Mouse (Mus musculus) intestine, postnatal 0 days (tissue): Measurements from ENCODE around the gene Rbm46. TPM values are rescaled to one million over a fixed set of nuclear protein-coding genes. Genes with fewer than 3 reads are reported as not detected.

Experiments
- ATAC-seq: fragments of 200-750 bp; cut with Nextera tagmentation; 2 replicates; pipeline ENCODE4 v1.8.0; 2017; ENCODE audit warnings: mild to moderate bottlenecking, moderate TSS enrichment, moderate library complexity
- H3K27ac ChIP-seq: fragments of 300-500 bp; sonication (generic); 2 replicates; pipeline ENCODE4 v1.5.1; 2014; ENCODE audit warnings: mild to moderate bottlenecking, low read depth, low read length, moderate library complexity
- H3K27me3 ChIP-seq: fragments of 300-500 bp; sonication (generic); replicated peaks from 2 replicates; pipeline ENCODE4 v1.6.1; 2014; ENCODE audit warnings: low read length, mixed read lengths; ENCODE audit not compliant: control insufficient read depth, insufficient read depth
- H3K36me3 ChIP-seq: fragments of 300-500 bp; sonication (generic); 2 replicates; pipeline ENCODE4 v1.6.1; 2014; ENCODE audit warnings: mild to moderate bottlenecking, moderate library complexity; ENCODE audit not compliant: control insufficient read depth, insufficient read depth
- H3K4me1 ChIP-seq: fragments of 300-500 bp; sonication (generic); replicated peaks from 2 replicates; pipeline ENCODE4 v1.6.1; 2014; ENCODE audit warnings: antibody characterized with exemption, low read length, mixed read lengths; ENCODE audit not compliant: control insufficient read depth, insufficient read depth
- H3K4me2 ChIP-seq: fragments of 300-500 bp; sonication (generic); replicated peaks from 2 replicates; pipeline ENCODE4 v1.6.1; 2014; ENCODE audit warnings: low read depth, mild to moderate bottlenecking, moderate library complexity
- H3K4me3 ChIP-seq: fragments of 300-500 bp; sonication (generic); 2 replicates; pipeline ENCODE4 v1.5.1; 2014; ENCODE audit warnings: low read depth, low read length
- H3K9ac ChIP-seq: fragments of 300-500 bp; sonication (generic); 2 replicates; pipeline ENCODE4 v1.6.1; 2014; ENCODE audit warnings: mild to moderate bottlenecking, low read depth, low read length
- H3K9me3 ChIP-seq: fragments of 300-500 bp; sonication (generic); 2 replicates; pipeline ENCODE4 v1.6.1; 2016; ENCODE audit warnings: mixed run types; ENCODE audit not compliant: control insufficient read depth
- CTCF ChIP-seq: sonication (generic); IDR thresholded peaks from 2 replicates; pipeline ENCODE4 v1.5.1; 2016; ENCODE audit warnings: low read depth, mild to moderate bottlenecking, control low read depth, antibody characterized with exemption, moderate library complexity
- whole genome bisulfite sequencing: fragments of 180-500 bp; shearing (Covaris S2); extraction: QIAGEN DNeasy Blood & Tissue Kit; methylation state at CpG from one replicate; pipeline ENCODE4 v1.1.7; 2014; 5-methylcytosine and 5-hydroxymethylcytosine counted together
- polyA plus RNA-seq: library from polyadenylated mRNA; unstranded; fragments of >200 nt; fragmentation: Nextera tagmentation; extraction: Ambion mirVana; gene quantifications from 2 replicates; pipeline ENCODE4 v1.2.1, GENCODE M21; 2015

Gene Rbm46
- polyA plus RNA-seq, 1 experiment from 2014 or later: 3.3 TPM

DNA sequence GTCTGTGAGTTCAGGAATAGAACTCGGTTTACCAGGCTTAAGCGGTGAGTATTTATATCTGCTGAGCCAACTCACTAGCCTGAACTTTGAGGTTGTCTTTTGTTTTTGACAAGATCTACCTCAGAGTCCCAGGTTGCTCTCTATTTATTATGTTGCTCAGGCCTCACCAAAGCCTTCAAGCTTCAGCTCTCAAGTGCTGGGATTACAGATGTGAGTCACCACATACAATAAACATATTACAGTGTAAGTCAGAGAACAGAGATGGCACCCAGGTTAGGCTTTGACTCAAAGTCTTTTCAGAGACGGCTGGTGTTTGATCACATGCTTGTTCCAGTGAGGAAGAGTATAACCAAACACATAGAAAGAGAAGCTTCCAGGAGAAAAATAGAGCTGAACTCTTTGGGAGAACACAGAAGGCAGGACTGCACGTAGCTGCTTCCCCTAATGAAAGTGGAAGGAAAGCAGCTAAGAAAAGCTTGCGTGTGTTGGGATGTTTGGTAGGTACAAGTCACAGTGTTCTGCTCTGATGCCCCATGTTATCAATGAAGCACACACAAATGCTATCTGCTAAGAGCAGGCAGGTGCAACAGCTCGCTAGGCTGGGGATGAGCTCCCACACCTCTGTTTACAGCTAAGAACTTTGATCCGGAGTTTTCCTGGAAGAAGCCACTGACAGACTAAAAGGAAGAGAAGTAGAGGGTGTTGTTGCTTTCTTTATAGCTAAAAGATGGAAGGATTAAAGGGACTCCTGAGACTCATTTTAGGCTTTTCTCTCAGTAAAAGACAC, 65.8 kb downstream of the Rbm46 start:
- 55% methylated on average over 7 of the region's 7 CpGs for WGBS

DNA sequence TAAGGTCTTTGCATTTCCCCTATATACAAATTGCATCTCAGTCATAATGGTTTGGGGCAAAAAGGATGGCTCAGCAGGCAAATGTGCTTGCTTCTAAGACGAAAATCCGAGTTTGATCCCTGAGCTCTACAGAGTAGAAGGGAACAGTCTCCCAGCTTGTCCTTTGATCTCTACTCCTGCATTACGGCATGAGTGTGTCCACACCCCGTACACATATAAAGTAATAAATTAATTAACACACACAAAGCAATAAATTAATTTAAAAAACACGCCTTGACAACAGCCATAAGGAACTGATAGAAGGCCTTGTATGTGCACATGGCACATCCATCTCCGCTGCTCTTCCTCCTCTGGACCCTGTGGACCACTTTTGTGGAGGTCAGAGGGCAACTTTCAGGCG, 66.5 kb downstream of the Rbm46 start:
- no peak overlapping the region for H3K4me3 ChIP-seq
- H3K36me3 ChIP-seq: no peaks in the 10 kb centered on the region
- peak; percentile 92 for ATAC-seq
- H3K27me3 ChIP-seq: no peaks in the 10 kb centered on the region
- 30% methylated on average over 7 of the region's 7 CpGs for WGBS
- no peaks in the 10 kb centered on the region for H3K9me3 ChIP-seq
- H3K4me1 ChIP-seq: no peaks in the 10 kb centered on the region
- no peak for TF ChIP-seq CTCF
- H3K27ac ChIP-seq: no peak overlapping the region
- H3K9ac ChIP-seq: no peak overlapping the region
- no peak overlapping the region for H3K4me2 ChIP-seq

More for the DNA sequence above, 65.8 kb downstream of the Rbm46 start:
- Histone ChIP-seq H3K27me3 (no peaks in the 10 kb centered on the region), H3K4me3 (no peak overlapping the region), H3K4me1 (no peaks in the 10 kb centered on the region), H3K4me2 (no peak overlapping the region), H3K27ac (no peak overlapping the region), H3K36me3 (no peaks in the 10 kb centered on the region), H3K9me3 (no peaks in the 10 kb centered on the region), H3K9ac (no peak overlapping the region)
- peak; percentile 57 for ATAC-seq
- TF ChIP-seq CTCF: no peak

DNA sequence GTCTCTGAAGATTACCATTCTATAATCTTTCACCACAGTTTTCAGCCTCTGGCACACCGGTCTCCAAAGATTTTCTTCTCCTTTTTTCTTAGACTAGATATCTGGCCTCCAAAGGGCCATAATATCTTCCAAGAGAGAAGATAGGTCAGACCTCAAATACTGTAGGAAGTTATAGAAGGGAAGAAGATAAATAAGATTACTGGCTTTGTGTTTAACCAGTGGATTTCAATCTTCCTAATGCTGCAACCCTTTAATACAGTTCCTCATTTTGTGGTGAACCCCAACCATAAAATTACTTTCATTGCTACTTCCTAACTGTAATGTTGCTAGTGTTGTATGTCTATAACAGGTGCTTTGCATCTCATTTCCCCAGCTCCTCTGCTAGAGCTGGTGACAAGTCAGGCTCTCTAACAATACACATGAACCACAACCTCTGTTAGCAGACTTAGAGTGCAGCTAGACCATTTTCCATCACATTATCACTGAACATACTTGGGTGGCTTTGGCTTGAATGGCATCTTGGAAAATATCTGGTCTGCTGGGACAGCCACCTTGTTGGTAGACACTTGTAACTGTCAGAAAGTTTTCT, 67.9 kb downstream of the Rbm46 start:
- no peak overlapping the region for H3K4me3 ChIP-seq
- 89% methylated on average over 1 of the region's 1 CpGs for WGBS
- no peak overlapping the region for H3K9ac ChIP-seq
- no peaks in the 10 kb centered on the region for H3K4me1 ChIP-seq
- no peaks in the 10 kb centered on the region for H3K36me3 ChIP-seq
- no peak overlapping the region for H3K4me2 ChIP-seq
- no peaks in the 10 kb centered on the region for H3K27me3 ChIP-seq
- ATAC-seq: no peak
- no peak overlapping the region for H3K27ac ChIP-seq
- no peaks in the 10 kb centered on the region for H3K9me3 ChIP-seq
- no peak for TF ChIP-seq CTCF

DNA sequence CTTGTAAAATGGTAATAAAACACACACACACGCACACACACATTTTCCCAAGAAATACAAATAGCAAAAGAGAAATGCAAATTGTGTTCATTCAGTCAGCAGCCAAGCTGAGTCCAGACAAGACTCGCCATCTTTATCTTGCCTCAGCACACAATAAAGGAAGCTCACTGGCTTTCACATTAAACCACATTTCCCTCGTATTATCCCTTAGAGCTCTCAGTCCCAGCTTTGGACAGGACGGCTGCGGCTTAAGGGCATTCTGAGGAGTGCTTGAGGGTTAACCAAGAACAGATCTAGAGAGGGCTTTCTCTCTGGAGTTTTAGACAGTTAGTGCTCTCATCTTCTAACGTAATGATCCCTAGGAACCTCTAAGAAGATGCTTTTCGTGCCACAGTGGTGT, 71.0 kb downstream of the Rbm46 start:
- ATAC-seq: no peak
- Histone ChIP-seq H3K4me3 (no peak overlapping the region), H3K27me3 (no peaks in the 10 kb centered on the region), H3K27ac (no peak overlapping the region), H3K36me3 (no peaks in the 10 kb centered on the region), H3K9me3 (no peaks in the 10 kb centered on the region), H3K4me1 (no peaks in the 10 kb centered on the region), H3K4me2 (no peak overlapping the region), H3K9ac (no peak overlapping the region)
- no peak for TF ChIP-seq CTCF
- 88% methylated on average over 7 of the region's 7 CpGs for WGBS

DNA sequence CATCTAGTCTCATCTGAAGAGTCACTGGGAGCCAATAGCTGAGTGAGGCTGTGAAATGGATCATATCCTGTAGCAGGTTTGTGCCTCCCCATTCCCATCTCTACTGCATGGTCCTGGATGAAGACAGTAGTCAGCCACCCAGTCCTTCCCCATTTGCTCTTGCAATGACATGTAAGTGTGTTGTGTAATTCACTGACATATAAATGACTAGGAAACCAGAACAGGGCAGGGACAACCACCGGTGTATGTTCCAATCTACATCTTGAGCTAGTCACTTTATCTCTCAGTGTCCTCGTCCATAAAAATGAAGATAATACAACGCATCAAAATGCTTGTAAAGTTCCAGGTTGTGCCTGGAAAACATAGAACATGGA, 75.8 kb downstream of the Rbm46 start:
- H3K4me3 ChIP-seq: no peak overlapping the region
- H3K4me2 ChIP-seq: no peak overlapping the region
- 74% methylated on average over 3 of the region's 3 CpGs for WGBS
- no peak overlapping the region for H3K9ac ChIP-seq
- no peaks in the 10 kb centered on the region for H3K27me3 ChIP-seq
- no peaks in the 10 kb centered on the region for H3K9me3 ChIP-seq
- H3K27ac ChIP-seq: no peak overlapping the region
- H3K4me1 ChIP-seq: no peaks in the 10 kb centered on the region
- no peak for ATAC-seq
- no peak for TF ChIP-seq CTCF
- no peaks in the 10 kb centered on the region for H3K36me3 ChIP-seq

DNA sequence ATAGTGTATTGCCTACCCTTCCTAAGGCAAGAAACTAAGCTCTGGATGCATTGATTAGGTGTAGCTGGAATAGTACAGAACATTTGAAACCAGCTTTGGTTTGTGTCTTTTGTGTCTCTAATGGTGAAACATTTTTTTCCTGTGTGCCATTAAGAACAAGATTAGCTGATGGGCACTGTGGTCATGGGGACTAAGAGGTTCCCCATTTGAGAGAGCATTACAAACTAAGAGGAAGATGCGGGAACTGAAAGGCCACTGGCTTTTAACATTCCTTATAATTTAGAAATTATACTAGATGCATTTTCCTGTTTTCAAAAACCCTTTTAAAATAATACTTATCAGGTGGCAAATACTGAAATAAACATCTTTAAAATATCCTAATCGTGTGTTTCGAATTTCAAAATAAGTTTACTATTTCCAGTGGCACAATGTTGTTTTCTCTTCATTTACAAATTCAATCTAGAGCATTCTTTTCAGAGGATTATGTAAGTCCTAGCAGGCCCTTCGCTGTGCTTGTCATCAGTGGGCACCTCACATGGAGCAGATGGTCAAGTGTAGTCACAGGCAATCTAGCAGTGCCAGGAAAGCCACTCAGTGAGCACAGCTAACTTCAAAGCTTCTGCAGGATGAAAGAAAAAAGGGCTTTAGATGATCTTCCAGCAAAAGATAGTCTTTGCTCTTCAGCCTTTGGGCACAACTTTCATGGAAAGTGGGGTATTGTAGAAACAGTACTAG, 76.4 kb downstream of the Rbm46 start:
- no peaks in the 10 kb centered on the region for H3K36me3 ChIP-seq
- no peak overlapping the region for H3K4me3 ChIP-seq
- 81% methylated on average over 4 of the region's 4 CpGs for WGBS
- H3K4me2 ChIP-seq: no peak overlapping the region
- no peak for ATAC-seq
- H3K9ac ChIP-seq: no peak overlapping the region
- H3K27ac ChIP-seq: no peak overlapping the region
- TF ChIP-seq CTCF: no peak
- no peaks in the 10 kb centered on the region for H3K27me3 ChIP-seq
- no peaks in the 10 kb centered on the region for H3K4me1 ChIP-seq
- no peaks in the 10 kb centered on the region for H3K9me3 ChIP-seq
